Mouse (Mus musculus): Measurements from ENCODE around the gene 2310011J03Rik. TPM values are rescaled to one million over a fixed set of nuclear protein-coding genes. Genes with fewer than 3 reads are reported as not detected.
"Not testable (repeated sequence)": the region's sequence is repeated elsewhere in the genome, so short reads cannot be mapped to it uniquely, and the experiment has no call there.

The 2310011J03Rik gene
- polyA plus RNA-seq, 1 experiment from 2014 or later, result 39.7 TPM

DNA sequence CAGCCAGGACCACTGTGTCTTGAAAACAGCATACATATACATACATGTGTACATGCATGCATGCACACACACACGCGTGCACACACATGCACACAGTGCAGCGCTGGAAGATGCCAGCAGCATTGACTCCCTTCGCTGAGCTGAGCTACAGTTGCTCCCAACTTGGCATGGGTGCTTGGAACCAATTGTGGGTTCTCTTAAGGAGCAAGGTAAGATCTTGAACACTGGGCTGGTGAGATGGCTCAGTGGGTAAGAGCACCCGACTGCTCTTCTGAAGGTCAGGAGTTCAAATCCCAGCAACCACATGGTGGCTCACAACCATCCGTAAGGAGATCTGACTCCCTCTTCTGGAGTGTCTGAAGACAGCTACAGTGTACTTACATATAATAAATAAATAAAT is 25.6 kb upstream of the 2310011J03Rik start:
- not testable (repeated sequence) for H3K9ac ChIP-seq (ENCODE audit: low read length); DNase-seq (ENCODE audit: low spot score); ATAC-seq (replicated peaks; ENCODE audit: low FRiP score); H3K27ac ChIP-seq (ENCODE audit: low read depth, low read length); H3K36me3 ChIP-seq (ENCODE audit: control insufficient read depth, insufficient read depth, low read length); H3K9me3 ChIP-seq (ENCODE audit: control insufficient read depth, low read length); H3K4me2 ChIP-seq (ENCODE audit: low read depth, low read length, severe bottlenecking); H3K4me3 ChIP-seq (ENCODE audit: low read depth, low read length)
- Histone ChIP-seq H3K4me1 (replicated peaks; ENCODE audit: control insufficient read depth, insufficient read depth, low read length) (peaks cover 11% of the 10 kb centered on the region), H3K27me3 (ENCODE audit: control insufficient read depth, insufficient read depth, low read length) (peaks cover 96% of the 10 kb centered on the region)
- 82% methylated on average over 5 of the region's 6 CpGs for WGBS

DNA sequence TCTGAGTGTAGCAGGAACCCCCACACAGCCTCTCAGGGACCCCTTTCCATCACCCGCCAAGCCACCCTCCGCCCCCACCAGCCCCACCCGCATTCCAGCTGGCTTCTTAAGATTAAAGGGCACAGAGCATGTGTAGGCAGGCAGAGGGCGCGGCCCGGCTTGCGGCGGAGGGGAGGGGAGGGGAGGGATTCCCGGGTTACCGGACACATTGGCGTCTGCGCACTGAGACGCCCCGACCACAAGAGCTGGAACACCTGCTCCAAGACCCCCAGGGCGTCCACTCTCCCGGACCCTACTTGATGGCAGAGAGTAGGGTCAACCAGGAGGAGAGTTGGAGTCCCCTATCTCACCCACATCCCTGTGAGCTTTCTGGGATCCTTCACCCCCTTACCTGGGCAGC is 24.8 kb upstream of the 2310011J03Rik start:
- H3K9ac ChIP-seq (ENCODE audit: low read length), result no peak overlapping the region
- peaks cover 96% of the 10 kb centered on the region for H3K27me3 ChIP-seq (ENCODE audit: control insufficient read depth, insufficient read depth, low read length)
- no peak overlapping the region for H3K27ac ChIP-seq (ENCODE audit: low read depth, low read length)
- 4% methylated on average over 16 of the region's 16 CpGs for WGBS
- no peak overlapping the region; the same call in 1 of the 2 replicates for H3K4me3 ChIP-seq (ENCODE audit: low read depth, low read length)
- no peaks in the 10 kb centered on the region for H3K36me3 ChIP-seq (ENCODE audit: control insufficient read depth, insufficient read depth, low read length)
- H3K4me1 ChIP-seq (replicated peaks; ENCODE audit: control insufficient read depth, insufficient read depth, low read length), result peaks cover 11% of the 10 kb centered on the region
- H3K9me3 ChIP-seq (ENCODE audit: control insufficient read depth, low read length), result no peaks in the 10 kb centered on the region
- ATAC-seq (replicated peaks; ENCODE audit: low FRiP score) (no peak), DNase-seq (ENCODE audit: low spot score) (no peak)
- H3K4me2 ChIP-seq (ENCODE audit: low read depth, low read length, severe bottlenecking), result no peak overlapping the region

DNA sequence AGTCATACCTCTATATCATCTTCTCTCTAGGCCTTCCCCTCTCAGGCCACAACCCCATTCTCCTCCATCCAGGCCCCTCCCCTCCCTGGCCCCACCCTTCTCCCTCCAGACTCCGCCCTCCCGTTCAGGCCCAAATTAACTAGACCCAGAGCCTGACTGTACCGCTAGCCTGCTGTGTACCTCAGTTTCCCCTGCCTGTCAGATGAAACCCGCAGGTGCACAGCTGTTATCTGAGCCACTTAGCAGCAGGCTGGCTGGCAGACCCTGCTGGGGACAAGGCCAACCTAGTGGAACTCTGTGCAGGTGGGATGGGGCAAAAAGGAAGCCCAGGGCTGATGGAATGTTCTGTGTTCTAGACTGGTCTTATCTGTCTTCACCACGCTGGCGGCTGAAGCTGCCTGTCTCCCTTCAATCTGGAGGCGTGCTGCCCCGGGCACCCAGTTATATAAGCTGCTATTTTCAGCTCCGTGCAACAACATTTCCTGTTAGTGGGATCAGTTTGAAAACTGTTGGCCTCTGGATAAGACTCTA is 23.9 kb upstream of the 2310011J03Rik start:
- no peak overlapping the region for H3K4me2 ChIP-seq (ENCODE audit: low read depth, low read length, severe bottlenecking)
- no peak overlapping the region for H3K27ac ChIP-seq (ENCODE audit: low read depth, low read length)
- H3K27me3 ChIP-seq (ENCODE audit: control insufficient read depth, insufficient read depth, low read length), result peaks cover 90% of the 10 kb centered on the region
- ATAC-seq (replicated peaks; ENCODE audit: low FRiP score) (no peak), DNase-seq (ENCODE audit: low spot score) (no peak)
- no peaks in the 10 kb centered on the region for H3K9me3 ChIP-seq (ENCODE audit: control insufficient read depth, low read length)
- 45% methylated on average over 9 of the region's 9 CpGs for WGBS
- no peak overlapping the region for H3K4me3 ChIP-seq (ENCODE audit: low read depth, low read length)
- H3K36me3 ChIP-seq (ENCODE audit: control insufficient read depth, insufficient read depth, low read length), result no peaks in the 10 kb centered on the region
- H3K9ac ChIP-seq (ENCODE audit: low read length), result no peak overlapping the region
- peaks cover 11% of the 10 kb centered on the region for H3K4me1 ChIP-seq (replicated peaks; ENCODE audit: control insufficient read depth, insufficient read depth, low read length)

DNA sequence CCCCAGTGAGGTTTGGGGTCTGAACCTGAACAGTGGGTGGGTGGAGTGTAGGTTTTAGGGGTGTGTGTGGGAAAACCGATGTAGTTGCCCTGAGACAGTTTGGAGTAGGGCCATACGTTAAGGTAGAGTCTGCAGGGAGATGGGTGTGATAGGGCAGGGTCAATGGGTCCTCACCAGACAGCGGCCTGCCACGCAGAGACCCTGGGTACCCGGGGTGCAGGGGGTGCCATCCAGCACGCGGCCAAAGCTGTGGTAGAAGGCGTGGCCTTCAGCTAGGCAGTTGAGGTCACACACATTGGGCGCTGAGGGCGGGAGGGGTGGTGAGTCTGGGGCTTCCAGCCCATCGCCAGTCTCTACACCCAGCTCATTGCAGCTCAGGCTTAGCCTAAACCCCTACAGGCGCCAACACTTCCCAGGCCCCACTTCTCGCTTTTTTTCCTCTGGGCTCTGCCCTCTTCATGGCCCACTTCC is 23.1 kb upstream of the 2310011J03Rik start:
- peaks cover 83% of the 10 kb centered on the region for H3K27me3 ChIP-seq (ENCODE audit: control insufficient read depth, insufficient read depth, low read length)
- 27% methylated on average over 13 of the region's 13 CpGs for WGBS
- no peak overlapping the region; the same call in 1 of the 2 replicates for H3K9ac ChIP-seq (ENCODE audit: low read length)

DNA sequence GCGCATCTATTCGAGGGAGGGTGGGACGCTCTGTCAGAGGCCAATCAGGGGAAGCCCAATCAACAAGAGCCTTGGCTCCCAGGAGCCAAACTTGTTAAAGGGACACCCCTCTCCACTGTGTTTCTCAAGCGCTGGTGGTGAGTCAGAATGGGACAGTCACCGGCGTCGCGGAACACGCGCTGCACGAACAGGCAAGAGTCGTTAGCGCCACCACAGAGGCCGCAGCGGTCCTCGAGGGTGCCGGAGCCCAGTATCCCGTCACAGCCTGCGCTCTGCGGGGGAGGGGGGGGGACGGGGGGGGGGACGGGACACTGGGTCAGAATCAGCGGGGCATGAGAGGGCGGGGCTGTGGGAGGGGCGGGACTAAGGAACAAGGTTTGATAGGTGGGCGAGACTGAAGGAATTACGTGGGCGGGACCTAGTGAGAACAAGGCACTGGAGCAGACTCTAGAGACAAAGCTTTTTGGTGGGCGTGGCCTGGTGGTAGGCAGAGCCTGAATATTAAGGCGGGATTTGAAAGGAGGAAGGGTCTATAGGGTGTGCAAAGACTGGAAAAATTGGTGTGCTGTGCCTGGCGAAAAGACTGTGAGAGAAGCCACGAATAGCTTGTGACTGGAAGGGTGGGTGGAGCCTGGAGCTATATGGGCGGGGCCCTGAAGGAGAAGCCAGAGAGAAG is 22.6 kb upstream of the 2310011J03Rik start:
- Histone ChIP-seq H3K4me3 (ENCODE audit: low read depth, low read length) (peak overlapping the region; percentile 30), H3K36me3 (ENCODE audit: control insufficient read depth, insufficient read depth, low read length) (no peaks in the 10 kb centered on the region), H3K9me3 (ENCODE audit: control insufficient read depth, low read length) (no peaks in the 10 kb centered on the region), H3K27me3 (ENCODE audit: control insufficient read depth, insufficient read depth, low read length) (peaks cover 77% of the 10 kb centered on the region), H3K4me2 (ENCODE audit: low read depth, low read length, severe bottlenecking) (peak overlapping the region; percentile 48), H3K27ac (ENCODE audit: low read depth, low read length) (no peak overlapping the region), H3K9ac (ENCODE audit: low read length) (no peak overlapping the region; the same call in 1 of the 2 replicates), H3K4me1 (replicated peaks; ENCODE audit: control insufficient read depth, insufficient read depth, low read length) (peaks cover 11% of the 10 kb centered on the region)
- WGBS, result under 1% methylated on average over 33 of the region's 33 CpGs
- DNase-seq (ENCODE audit: low spot score) (peak; percentile 79), ATAC-seq (replicated peaks; ENCODE audit: low FRiP score) (peak; percentile 71)

More for the DNA sequence above, 23.1 kb upstream of the 2310011J03Rik start:
- ATAC-seq (replicated peaks; ENCODE audit: low FRiP score) (no peak; the same call in 1 of the 2 replicates), DNase-seq (ENCODE audit: low spot score) (no peak)
- Histone ChIP-seq H3K9me3 (ENCODE audit: control insufficient read depth, low read length) (no peaks in the 10 kb centered on the region), H3K36me3 (ENCODE audit: control insufficient read depth, insufficient read depth, low read length) (no peaks in the 10 kb centered on the region), H3K4me3 (ENCODE audit: low read depth, low read length) (peak overlapping the region; percentile 30; the same call in 1 of the 2 replicates), H3K4me2 (ENCODE audit: low read depth, low read length, severe bottlenecking) (peak overlapping the region; percentile 48; the same call in 1 of the 2 replicates), H3K27ac (ENCODE audit: low read depth, low read length) (no peak overlapping the region), H3K4me1 (replicated peaks; ENCODE audit: control insufficient read depth, insufficient read depth, low read length) (peaks cover 11% of the 10 kb centered on the region)

DNA sequence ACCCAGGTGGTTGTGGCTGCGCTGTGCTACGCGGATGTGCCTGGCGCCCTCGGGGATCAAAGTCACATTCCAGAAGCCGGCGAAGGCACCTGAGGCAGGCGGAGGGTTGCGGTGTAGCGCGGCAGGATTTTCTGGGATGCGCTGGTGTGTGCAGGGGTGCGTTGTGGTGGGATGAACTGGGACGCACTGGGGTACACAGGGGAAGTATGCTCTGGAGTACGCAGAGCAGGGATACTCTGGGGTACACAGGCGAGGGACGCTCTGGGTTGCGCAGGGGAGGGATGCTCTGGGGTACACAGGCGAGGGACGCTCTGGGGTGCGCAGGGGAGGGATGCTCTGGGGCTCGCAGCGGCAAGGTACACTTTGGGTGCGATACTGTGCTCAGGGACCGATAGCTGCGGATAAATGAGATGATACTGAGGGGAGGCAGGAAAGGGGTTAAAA is 22.0 kb upstream of the 2310011J03Rik start:
- WGBS, result 2% methylated on average over 26 of the region's 26 CpGs
- DNase-seq (ENCODE audit: low spot score) (peak; percentile 58), ATAC-seq (replicated peaks; ENCODE audit: low FRiP score) (no peak; the same call in 1 of the 2 replicates)
- Histone ChIP-seq H3K27ac (ENCODE audit: low read depth, low read length) (no peak overlapping the region), H3K4me3 (ENCODE audit: low read depth, low read length) (peak overlapping the region; percentile 30), H3K4me2 (ENCODE audit: low read depth, low read length, severe bottlenecking) (peak overlapping the region; percentile 48), H3K4me1 (replicated peaks; ENCODE audit: control insufficient read depth, insufficient read depth, low read length) (peaks cover 11% of the 10 kb centered on the region), H3K36me3 (ENCODE audit: control insufficient read depth, insufficient read depth, low read length) (no peaks in the 10 kb centered on the region), H3K27me3 (ENCODE audit: control insufficient read depth, insufficient read depth, low read length) (peaks cover 72% of the 10 kb centered on the region), H3K9me3 (ENCODE audit: control insufficient read depth, low read length) (no peaks in the 10 kb centered on the region), H3K9ac (ENCODE audit: low read length) (no peak overlapping the region)

DNA sequence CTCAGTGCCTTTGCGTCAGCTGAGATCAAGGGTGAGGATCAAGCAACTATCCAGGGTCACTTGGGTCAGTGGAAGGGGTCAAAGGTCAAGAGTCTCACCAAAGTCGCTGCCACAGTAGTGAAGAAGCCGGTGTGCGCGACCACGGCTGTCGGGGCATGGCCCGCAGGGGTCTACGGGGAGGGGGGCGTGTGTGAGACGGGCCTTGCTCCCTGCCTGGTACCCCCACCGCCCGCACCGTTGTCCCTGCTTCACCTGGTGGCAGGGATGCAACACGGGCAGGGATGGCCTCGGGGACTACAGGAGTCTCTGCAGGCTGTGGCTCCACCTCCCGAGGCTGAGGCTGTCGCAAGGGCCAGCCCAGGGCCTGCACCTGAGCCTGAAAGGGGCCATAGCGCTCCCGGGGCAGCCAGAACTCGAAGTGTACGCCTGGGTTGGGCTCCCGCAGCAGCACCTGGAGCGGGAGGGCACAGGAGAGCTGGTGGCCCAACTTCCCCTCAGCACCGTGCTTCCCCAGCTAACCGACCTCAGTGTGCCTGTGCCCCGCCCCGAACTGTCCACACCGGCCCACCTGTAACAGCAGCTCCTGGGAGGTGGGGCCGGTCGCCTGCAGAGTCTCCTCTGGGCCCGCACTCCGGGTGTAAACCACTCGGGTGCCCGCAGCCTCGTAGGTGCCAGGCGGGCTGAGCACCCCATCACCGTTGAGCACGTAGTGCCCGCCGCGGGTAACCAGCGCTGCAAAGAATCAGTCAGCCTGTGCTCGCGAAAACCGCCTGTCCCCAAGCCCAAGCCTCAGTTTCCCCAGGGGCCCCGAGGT is 21.4 kb upstream of the 2310011J03Rik start:
- no peak overlapping the region for H3K27ac ChIP-seq (ENCODE audit: low read depth, low read length)
- no peak for ATAC-seq (replicated peaks; ENCODE audit: low FRiP score)
- no peaks in the 10 kb centered on the region for H3K9me3 ChIP-seq (ENCODE audit: control insufficient read depth, low read length)
- peak; percentile 61 for DNase-seq (ENCODE audit: low spot score)
- H3K9ac ChIP-seq (ENCODE audit: low read length), result no peak overlapping the region
- WGBS, result 2% methylated on average over 46 of the region's 47 CpGs
- H3K27me3 ChIP-seq (ENCODE audit: control insufficient read depth, insufficient read depth, low read length), result peaks cover 67% of the 10 kb centered on the region
- peak overlapping the region; percentile 30 for H3K4me3 ChIP-seq (ENCODE audit: low read depth, low read length)
- no peaks in the 10 kb centered on the region for H3K36me3 ChIP-seq (ENCODE audit: control insufficient read depth, insufficient read depth, low read length)
- peaks cover 11% of the 10 kb centered on the region for H3K4me1 ChIP-seq (replicated peaks; ENCODE audit: control insufficient read depth, insufficient read depth, low read length)
- H3K4me2 ChIP-seq (ENCODE audit: low read depth, low read length, severe bottlenecking), result no peak overlapping the region

DNA sequence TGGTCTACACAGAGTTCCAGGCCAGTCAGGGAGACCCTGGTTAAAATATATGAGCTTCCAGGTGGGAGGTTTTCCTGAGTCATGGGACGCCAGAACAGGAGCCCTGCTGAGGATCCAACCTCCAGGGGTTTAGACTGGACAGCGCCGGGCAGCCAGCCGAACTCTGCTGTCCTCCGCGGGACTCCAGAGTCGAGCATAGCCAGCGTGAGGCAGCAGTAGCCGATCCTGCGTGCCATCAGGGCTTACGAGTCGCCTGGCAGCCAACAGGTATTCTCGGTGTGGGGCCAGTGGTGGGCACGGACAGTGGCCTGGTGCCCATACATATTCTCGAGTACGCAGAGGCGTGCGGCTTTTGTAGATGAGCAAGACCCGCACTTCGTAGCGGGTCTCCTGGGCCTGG is 20.7 kb upstream of the 2310011J03Rik start:
- H3K36me3 ChIP-seq (ENCODE audit: control insufficient read depth, insufficient read depth, low read length), result no peaks in the 10 kb centered on the region
- H3K4me3 ChIP-seq (ENCODE audit: low read depth, low read length), result no peak overlapping the region
- H3K4me1 ChIP-seq (replicated peaks; ENCODE audit: control insufficient read depth, insufficient read depth, low read length), result peaks cover 11% of the 10 kb centered on the region
- no peaks in the 10 kb centered on the region for H3K9me3 ChIP-seq (ENCODE audit: control insufficient read depth, low read length)
- peaks cover 62% of the 10 kb centered on the region for H3K27me3 ChIP-seq (ENCODE audit: control insufficient read depth, insufficient read depth, low read length)
- H3K9ac ChIP-seq (ENCODE audit: low read length), result no peak overlapping the region
- WGBS, result 9% methylated on average over 21 of the region's 21 CpGs
- H3K27ac ChIP-seq (ENCODE audit: low read depth, low read length), result no peak overlapping the region
- ATAC-seq (replicated peaks; ENCODE audit: low FRiP score), result no peak
- no peak overlapping the region for H3K4me2 ChIP-seq (ENCODE audit: low read depth, low read length, severe bottlenecking)
- DNase-seq (ENCODE audit: low spot score), result no peak
